Comparison of ENCODE assay signal across 8 mouse cellular contexts in the genomic region with DNA sequence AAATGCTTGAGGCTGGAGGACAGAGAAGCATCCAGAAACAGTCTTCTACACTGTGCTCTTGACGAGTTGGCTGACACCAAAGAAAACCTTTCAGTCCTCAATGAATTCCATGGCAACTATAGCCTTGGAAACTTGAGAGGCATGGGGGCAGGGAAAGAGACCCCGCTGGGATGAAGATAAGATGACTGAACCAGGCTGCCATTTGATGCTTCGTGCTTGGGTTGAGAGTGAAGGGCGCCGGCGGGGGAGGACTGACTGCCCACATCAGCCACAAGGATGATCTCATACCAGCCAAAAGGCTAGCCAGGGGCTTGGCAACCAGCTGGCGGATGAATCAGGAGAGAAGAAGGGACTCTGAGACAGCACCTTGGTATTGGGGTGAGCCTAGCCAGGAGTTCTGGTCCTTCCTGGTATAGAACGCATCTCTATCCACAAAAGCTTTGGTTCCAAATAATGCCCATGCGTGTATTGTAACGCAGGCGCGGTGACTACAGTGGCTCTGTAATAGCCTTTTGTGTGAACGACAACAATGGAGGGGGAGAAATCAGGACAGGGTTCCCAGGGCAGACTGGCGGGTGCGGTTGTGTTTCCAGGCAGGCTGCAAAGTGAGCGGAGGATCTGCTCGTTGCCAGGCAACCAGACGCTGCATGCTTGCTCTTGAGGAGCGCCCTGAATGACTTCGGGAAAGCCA. TPM values are rescaled to one million over a fixed set of nuclear protein-coding genes. Genes with fewer than 3 reads are reported as not detected.
DNase-seq lines count a peak whose midpoint lies in the region; ATAC-seq and TF ChIP-seq lines count a peak whose summit lies in the region.

No protein-coding gene starts in this region.

- ATAC-seq in forebrain, embryonic 13.5 days: peak; percentile 92
- ATAC-seq in heart, embryonic 16.5 days (replicated peaks; ENCODE audit: extremely low read depth, insufficient read depth, low FRiP score): peak; percentile 77
- ATAC-seq in liver, embryonic 14.5 days (ENCODE audit: insufficient read depth): no peak
- peak; percentile 92 for ATAC-seq in neural tube, embryonic 15.5 days (ENCODE audit: low FRiP score)

- under 1% methylated on average over 20 of the region's 20 CpGs for WGBS in forebrain, embryonic 13.5 days
- 2% methylated on average over 20 of the region's 20 CpGs for WGBS in heart, embryonic 16.5 days
- WGBS in liver, embryonic 14.5 days (ENCODE audit: insufficient replicate concordance): 6% methylated on average over 20 of the region's 20 CpGs
- WGBS in neural tube, embryonic 15.5 days: under 1% methylated on average over 20 of the region's 20 CpGs

- DNase-seq in 416B (ENCODE audit: low read depth): peak; percentile 12
- peak; percentile 73 for DNase-seq in brain, embryonic 18.5 days (ENCODE audit: low read depth, low spot score)
- DNase-seq in kidney, postnatal 25 days: peak; percentile 56 to 73
- DNase-seq in liver, embryonic 14.5 days (ENCODE audit: low read depth in 3 of 3, low spot score in 3 of 3): no peak
- DNase-seq in c-Kit-positive CD71-positive TER-119-positive erythroid progenitor cells, embryonic 14.5 days (ENCODE audit: low spot score): no peak

- TF ChIP-seq EP300 in liver, embryonic 14.5 days (IDR thresholded peaks at IDR 0.05; ENCODE audit: low read depth): no peak

- peak overlapping the region; percentile 72 for H3K27ac ChIP-seq in forebrain, embryonic 13.5 days
- peak overlapping the region; percentile 39 for H3K27ac ChIP-seq in heart, embryonic 16.5 days (ENCODE audit: low read length)
- H3K27ac ChIP-seq in liver, embryonic 14.5 days: no peak overlapping the region
- peak overlapping the region; percentile 80 for H3K27ac ChIP-seq in neural tube, embryonic 15.5 days (replicated peaks)

- TF ChIP-seq CTCF in liver, embryonic 14.5 days (IDR thresholded peaks at IDR 0.05; ENCODE audit: low read depth): no peak

- H3K4me3 ChIP-seq in forebrain, embryonic 13.5 days: peak overlapping the region; percentile 29
- peak overlapping the region; percentile 42 for H3K4me3 ChIP-seq in heart, embryonic 16.5 days (ENCODE audit: low read length)
- no peak overlapping the region for H3K4me3 ChIP-seq in liver, embryonic 14.5 days (ENCODE audit: insufficient read depth in 1 of 2, low read depth in 2 of 2, low read length in 2 of 2)
- peak overlapping the region; percentile 34 for H3K4me3 ChIP-seq in neural tube, embryonic 15.5 days (replicated peaks)

- no peaks in the 10 kb centered on the region for H3K9me3 ChIP-seq in forebrain, embryonic 13.5 days (replicated peaks)
- H3K9me3 ChIP-seq in heart, embryonic 16.5 days (replicated peaks; ENCODE audit: control insufficient read depth, low read length): no peaks in the 10 kb centered on the region
- H3K9me3 ChIP-seq in liver, embryonic 14.5 days (ENCODE audit: control insufficient read depth, low read length): no peaks in the 10 kb centered on the region
- no peaks in the 10 kb centered on the region for H3K9me3 ChIP-seq in neural tube, embryonic 15.5 days (replicated peaks)

- peak overlapping the region; percentile 56 for H3K4me2 ChIP-seq in forebrain, embryonic 13.5 days
- peak overlapping the region; percentile 71 for H3K4me2 ChIP-seq in heart, embryonic 16.5 days (ENCODE audit: low read depth, low read length)
- H3K4me2 ChIP-seq in liver, embryonic 14.5 days (ENCODE audit: low read depth): 0 out of 2 replicates have a peak overlapping the region, but pooled peaks have one; percentile 24
- peak overlapping the region; percentile 59 for H3K4me2 ChIP-seq in neural tube, embryonic 15.5 days

- peaks cover 22% of the 10 kb centered on the region for H3K4me1 ChIP-seq in forebrain, embryonic 13.5 days
- peaks cover 6% of the 10 kb centered on the region for H3K4me1 ChIP-seq in heart, embryonic 16.5 days (ENCODE audit: control insufficient read depth, insufficient read depth, low read length)
- H3K4me1 ChIP-seq in liver, embryonic 14.5 days (replicated peaks; ENCODE audit: control insufficient read depth in 2 of 2, insufficient read depth in 2 of 2, low read length in 1 of 2): no peaks in the 10 kb centered on the region
- peaks cover 24% of the 10 kb centered on the region for H3K4me1 ChIP-seq in neural tube, embryonic 15.5 days

- no peaks in the 10 kb centered on the region for H3K36me3 ChIP-seq in forebrain, embryonic 13.5 days (ENCODE audit: poor library complexity, severe bottlenecking)
- no peaks in the 10 kb centered on the region for H3K36me3 ChIP-seq in heart, embryonic 16.5 days (ENCODE audit: control insufficient read depth, insufficient read depth)
- no peaks in the 10 kb centered on the region for H3K36me3 ChIP-seq in liver, embryonic 14.5 days (replicated peaks; ENCODE audit: control insufficient read depth, insufficient read depth, low read depth)
- no peaks in the 10 kb centered on the region for H3K36me3 ChIP-seq in neural tube, embryonic 15.5 days

- H3K27me3 ChIP-seq in forebrain, embryonic 13.5 days: no peaks in the 10 kb centered on the region
- H3K27me3 ChIP-seq in heart, embryonic 16.5 days (ENCODE audit: control insufficient read depth, insufficient read depth, low read length): peaks cover 5% of the 10 kb centered on the region; the same call in 1 of the 2 replicates
- no peaks in the 10 kb centered on the region; the same call in 1 of the 2 replicates for H3K27me3 ChIP-seq in liver, embryonic 14.5 days (ENCODE audit: control insufficient read depth, insufficient read depth, low read length)
- H3K27me3 ChIP-seq in neural tube, embryonic 15.5 days (replicated peaks): no peaks in the 10 kb centered on the region

- peak overlapping the region; percentile 47; the same call in 1 of the 2 replicates for H3K9ac ChIP-seq in forebrain, embryonic 13.5 days
- peak overlapping the region; percentile 26; the same call in 1 of the 2 replicates for H3K9ac ChIP-seq in heart, embryonic 16.5 days (ENCODE audit: low read length)
- H3K9ac ChIP-seq in liver, embryonic 14.5 days (replicated peaks): no peak overlapping the region
- peak overlapping the region; percentile 34 for H3K9ac ChIP-seq in neural tube, embryonic 15.5 days (replicated peaks)

RNA-seq across cellular contexts. Expression of gene Dars, which starts 55.0 kb away (rescaled TPM):
- 146 and 156 TPM in 2 replicates for polyA plus RNA-seq in forebrain, embryonic 13.5 days (2015; fragmentation: Nextera tagmentation; extraction: Ambion mirVana)
- 94.9 and 121 TPM in 2 replicates for polyA plus RNA-seq in heart, embryonic 16.5 days (2015; fragmentation: Nextera tagmentation; extraction: Ambion mirVana)
- 20.8 and 34.8 TPM in 2 replicates for polyA plus RNA-seq in liver, embryonic 14.5 days (2012; rRNA removed)
- 59.6 and 62.8 TPM in 2 replicates for polyA plus RNA-seq in liver, embryonic 14.5 days (2014; fragmentation: Nextera tagmentation; extraction: Ambion mirVana)
- polyA plus RNA-seq in neural tube, embryonic 15.5 days (2015; fragmentation: Nextera tagmentation; extraction: Ambion mirVana): 132 and 154 TPM in 2 replicates

Comparison
In these comparisons a context has a peak if more than half of its experiments do, and no peak if none do; other contexts are left out.
1. DNase-seq: peak in 416B (single experiment), brain, embryonic 18.5 days (single experiment) and kidney, postnatal 25 days (2 of 2); none in liver, embryonic 14.5 days (0 of 3) and c-Kit-positive CD71-positive TER-119-positive erythroid progenitor cells, embryonic 14.5 days (single experiment).
2. H3K4me3 ChIP-seq: peak in forebrain, embryonic 13.5 days (single experiment), heart, embryonic 16.5 days (single experiment) and neural tube, embryonic 15.5 days (single experiment); none in liver, embryonic 14.5 days (0 of 2).
3. Peak in every context shown above with its lines, with median percentiles within 50 percentile points of each other: H3K4me2 ChIP-seq.